In the genomic region with DNA sequence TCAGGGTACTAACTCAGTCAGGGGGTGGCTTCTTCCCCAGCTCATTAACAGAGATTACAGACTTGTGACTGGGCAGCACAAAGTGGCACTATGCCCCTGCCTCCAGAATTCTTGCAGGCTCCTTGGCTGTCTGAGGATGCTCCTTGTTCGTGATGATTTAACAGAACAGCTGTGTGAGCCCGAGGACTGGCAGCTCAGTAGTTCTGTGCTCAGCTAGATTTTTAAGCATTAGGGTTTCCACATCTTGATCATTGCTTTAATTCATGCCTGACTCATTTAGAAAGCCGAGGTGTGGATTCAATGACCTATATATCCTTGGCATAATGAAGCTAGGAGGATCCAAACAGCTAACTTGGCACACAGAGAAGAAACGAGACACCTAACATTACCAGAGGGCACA, we compare ENCODE assay signal across 17 mouse cellular contexts.
"Had no signal": no experiment of that assay in that cellular context is flagged by ENCODE, and none has a peak within 500 bp of the region (broad histone marks: within the 10 kb centered on the region; RNA-seq: fewer than 3 reads in every experiment).

No protein-coding gene starts in this region.

- H3K27ac ChIP-seq: kidney, embryonic 15.5 days; limb, embryonic 12.5 days; liver, embryonic 13.5 days; lung, embryonic 15.5 days; macrophage; midbrain, embryonic 12.5 days; neural tube, embryonic 12.5 days; stomach, embryonic 15.5 days had no signal

- H3K4me3 ChIP-seq: kidney, embryonic 15.5 days; limb, embryonic 12.5 days; liver, embryonic 13.5 days; lung, embryonic 15.5 days; megakaryocyte, embryonic 14.5 days; midbrain, embryonic 12.5 days; neural tube, embryonic 12.5 days; stomach, embryonic 15.5 days had no signal

- H3K4me1 ChIP-seq: kidney, embryonic 15.5 days; liver, embryonic 13.5 days; lung, embryonic 15.5 days; midbrain, embryonic 12.5 days; neural tube, embryonic 12.5 days; stomach, embryonic 15.5 days had no signal

- H3K36me3 ChIP-seq: kidney, embryonic 15.5 days; limb, embryonic 12.5 days; liver, embryonic 13.5 days; lung, embryonic 15.5 days; midbrain, embryonic 12.5 days; neural tube, embryonic 12.5 days; stomach, embryonic 15.5 days had no signal

- ATAC-seq: liver, postnatal 0 days had no signal

- H3K9ac ChIP-seq: kidney, embryonic 15.5 days; limb, embryonic 12.5 days; liver, embryonic 13.5 days; liver, postnatal 0 days; lung, embryonic 15.5 days; midbrain, embryonic 12.5 days; neural tube, embryonic 12.5 days; stomach, embryonic 15.5 days had no signal

- H3K27me3 ChIP-seq: kidney, embryonic 15.5 days; limb, embryonic 12.5 days; liver, embryonic 13.5 days; lung, embryonic 15.5 days; megakaryocyte, embryonic 14.5 days; midbrain, embryonic 12.5 days; neural tube, embryonic 12.5 days; stomach, embryonic 15.5 days had no signal

- H3K9me3 ChIP-seq: kidney, embryonic 15.5 days; limb, embryonic 12.5 days; liver, embryonic 13.5 days; lung, embryonic 15.5 days; midbrain, embryonic 12.5 days; neural tube, embryonic 12.5 days; stomach, embryonic 15.5 days had no signal

- DNase-seq: kidney, postnatal 14 days; layer of hippocampus, adult 9-11 months; liver; liver, embryonic 13.5 days; liver, postnatal 0 days; lung, postnatal 14 days; right cerebral cortex, postnatal 14 days; thymus, adult 2 months; thymus, postnatal 25 days had no signal

- H3K4me2 ChIP-seq: kidney, embryonic 15.5 days; limb, embryonic 12.5 days; liver, embryonic 13.5 days; lung, embryonic 15.5 days; midbrain, embryonic 12.5 days; neural tube, embryonic 12.5 days; stomach, embryonic 15.5 days had no signal
